Mouse (Mus musculus): ENCODE measurements around the gene Brpf3. TPM values are rescaled to one million over a fixed set of nuclear protein-coding genes. Genes with fewer than 3 reads are reported as not detected.

Gene Brpf3
- polyA plus RNA-seq (2014; fragmentation: Nextera tagmentation; extraction: Ambion mirVana): 4.7 and 8.2 TPM in 2 replicates

GRCm38 (mm10) chr17:28800671-28801412 is at the start of gene Brpf3:
TSS of gene Brpf3 (plus strand) at chr17:28801090.
- Histone ChIP-seq H3K36me3 (ENCODE audit: control insufficient read depth, insufficient read depth, low read length) (peaks cover 2% of the 10 kb centered on the region; the same call in 1 of the 2 replicates), H3K27me3 (ENCODE audit: control insufficient read depth, insufficient read depth, low read length) (no peaks in the 10 kb centered on the region), H3K4me3 (replicated peaks; ENCODE audit: low read depth, low read length) (peak within 1 kb of the TSS; percentile 72), H3K27ac (replicated peaks; ENCODE audit: low read depth, low read length) (peak within 1 kb of the TSS; percentile 100), H3K9ac (replicated peaks; ENCODE audit: low read length) (peak within 1 kb of the TSS; percentile 100), H3K9me3 (ENCODE audit: control insufficient read depth, low read length) (no peaks in the 10 kb centered on the region), H3K4me2 (ENCODE audit: low read length) (peak within 1 kb of the TSS; percentile 98), H3K4me1 (ENCODE audit: control insufficient read depth, insufficient read depth, low read length) (peaks cover 17% of the 10 kb centered on the region)
- ATAC-seq (ENCODE audit: low FRiP score, low TSS enrichment): peak; percentile 83
- WGBS: under 1% methylated on average over 46 of the region's 99 CpGs
- peak; percentile 85 for DNase-seq

GRCm38 (mm10) chr17:28756447-28756846 is 44.4 kb upstream of the Brpf3 start:
- DNase-seq (no peak), ATAC-seq (ENCODE audit: low FRiP score, low TSS enrichment) (no peak)
- H3K9ac ChIP-seq (replicated peaks; ENCODE audit: low read length): no peak overlapping the region
- H3K9me3 ChIP-seq (ENCODE audit: control insufficient read depth, low read length): no peaks in the 10 kb centered on the region
- H3K4me3 ChIP-seq (replicated peaks; ENCODE audit: low read depth, low read length): no peak overlapping the region
- H3K27me3 ChIP-seq (ENCODE audit: control insufficient read depth, insufficient read depth, low read length): no peaks in the 10 kb centered on the region
- no peaks in the 10 kb centered on the region for H3K4me1 ChIP-seq (ENCODE audit: control insufficient read depth, insufficient read depth, low read length)
- H3K36me3 ChIP-seq (ENCODE audit: control insufficient read depth, insufficient read depth, low read length): no peaks in the 10 kb centered on the region
- no peak overlapping the region for H3K4me2 ChIP-seq (ENCODE audit: low read length)
- H3K27ac ChIP-seq (replicated peaks; ENCODE audit: low read depth, low read length): no peak overlapping the region
- WGBS: 74% methylated on average over 5 of the region's 5 CpGs

- no peak for DNase-seq
- Histone ChIP-seq H3K27me3 (ENCODE audit: control insufficient read depth, insufficient read depth, low read length) (no peaks in the 10 kb centered on the region), H3K4me2 (ENCODE audit: low read length) (no peak overlapping the region)
Observed at GRCm38 (mm10) chr17:28757470-28757869, 43.4 kb upstream of the Brpf3 start.

GRCm38 (mm10) chr17:28760736-28761312 is 40.1 kb upstream of the Brpf3 start:
- no peak overlapping the region for H3K4me2 ChIP-seq (ENCODE audit: low read length)
- WGBS: 72% methylated on average over 8 of the region's 8 CpGs
- no peaks in the 10 kb centered on the region for H3K27me3 ChIP-seq (ENCODE audit: control insufficient read depth, insufficient read depth, low read length)
- H3K4me1 ChIP-seq (ENCODE audit: control insufficient read depth, insufficient read depth, low read length): no peaks in the 10 kb centered on the region
- no peak for ATAC-seq (ENCODE audit: low FRiP score, low TSS enrichment)
- DNase-seq: no peak
- no peak overlapping the region for H3K9ac ChIP-seq (replicated peaks; ENCODE audit: low read length)
- H3K27ac ChIP-seq (replicated peaks; ENCODE audit: low read depth, low read length): no peak overlapping the region
- no peak overlapping the region for H3K4me3 ChIP-seq (replicated peaks; ENCODE audit: low read depth, low read length)
- H3K9me3 ChIP-seq (ENCODE audit: control insufficient read depth, low read length): no peaks in the 10 kb centered on the region
- H3K36me3 ChIP-seq (ENCODE audit: control insufficient read depth, insufficient read depth, low read length): no peaks in the 10 kb centered on the region

More at GRCm38 (mm10) chr17:28757470-28757869, 43.4 kb upstream of the Brpf3 start:
- H3K27ac ChIP-seq (replicated peaks; ENCODE audit: low read depth, low read length): no peak overlapping the region
- H3K9me3 ChIP-seq (ENCODE audit: control insufficient read depth, low read length): no peaks in the 10 kb centered on the region
- no peak overlapping the region for H3K4me3 ChIP-seq (replicated peaks; ENCODE audit: low read depth, low read length)
- WGBS: 80% methylated on average over 2 of the region's 2 CpGs
- no peak for ATAC-seq (ENCODE audit: low FRiP score, low TSS enrichment)
- no peaks in the 10 kb centered on the region for H3K36me3 ChIP-seq (ENCODE audit: control insufficient read depth, insufficient read depth, low read length)
- H3K4me1 ChIP-seq (ENCODE audit: control insufficient read depth, insufficient read depth, low read length): no peaks in the 10 kb centered on the region
- H3K9ac ChIP-seq (replicated peaks; ENCODE audit: low read length): no peak overlapping the region

- H3K9me3 ChIP-seq (ENCODE audit: control insufficient read depth, low read length): no peaks in the 10 kb centered on the region
- no peak overlapping the region for H3K27ac ChIP-seq (replicated peaks; ENCODE audit: low read depth, low read length)
- no peak overlapping the region for H3K9ac ChIP-seq (replicated peaks; ENCODE audit: low read length)
- H3K4me2 ChIP-seq (ENCODE audit: low read length): no peak overlapping the region
- 25% methylated on average over 3 of the region's 3 CpGs for WGBS
- peak; percentile 68 for DNase-seq
- H3K4me3 ChIP-seq (replicated peaks; ENCODE audit: low read depth, low read length): no peak overlapping the region
- H3K27me3 ChIP-seq (ENCODE audit: control insufficient read depth, insufficient read depth, low read length): no peaks in the 10 kb centered on the region
- ATAC-seq (ENCODE audit: low FRiP score, low TSS enrichment): no peak
- no peaks in the 10 kb centered on the region for H3K4me1 ChIP-seq (ENCODE audit: control insufficient read depth, insufficient read depth, low read length)
- H3K36me3 ChIP-seq (ENCODE audit: control insufficient read depth, insufficient read depth, low read length): no peaks in the 10 kb centered on the region
Observed at GRCm38 (mm10) chr17:28761871-28762270, 39.0 kb upstream of the Brpf3 start.

- Histone ChIP-seq H3K27me3 (ENCODE audit: control insufficient read depth, insufficient read depth, low read length) (peaks cover 31% of the 10 kb centered on the region), H3K4me3 (replicated peaks; ENCODE audit: low read depth, low read length) (no peak overlapping the region), H3K9ac (replicated peaks; ENCODE audit: low read length) (no peak overlapping the region), H3K9me3 (ENCODE audit: control insufficient read depth, low read length) (no peaks in the 10 kb centered on the region), H3K4me1 (ENCODE audit: control insufficient read depth, insufficient read depth, low read length) (peaks cover 12% of the 10 kb centered on the region), H3K4me2 (ENCODE audit: low read length) (no peak overlapping the region), H3K36me3 (ENCODE audit: control insufficient read depth, insufficient read depth, low read length) (no peaks in the 10 kb centered on the region), H3K27ac (replicated peaks; ENCODE audit: low read depth, low read length) (no peak overlapping the region)
- DNase-seq: no peak
- 88% methylated on average over 3 of the region's 3 CpGs for WGBS
- no peak for ATAC-seq (ENCODE audit: low FRiP score, low TSS enrichment)
Observed at GRCm38 (mm10) chr17:28766203-28766602, 34.7 kb upstream of the Brpf3 start.

GRCm38 (mm10) chr17:28766781-28767515 is 33.9 kb upstream of the Brpf3 start:
- no peak for DNase-seq
- H3K9me3 ChIP-seq (ENCODE audit: control insufficient read depth, low read length): no peaks in the 10 kb centered on the region

GRCm38 (mm10) chr17:28769121-28769874 is 31.6 kb upstream of the Brpf3 start, which contains the start of gene Mapk13:
TSS of gene Mapk13 (plus strand) at chr17:28769297.
- no peak within 1 kb of the TSS for H3K27ac ChIP-seq (replicated peaks; ENCODE audit: low read depth, low read length)
- H3K4me3 ChIP-seq (replicated peaks; ENCODE audit: low read depth, low read length): peak within 1 kb of the TSS; percentile 30
- DNase-seq: peak; percentile 11
- 1% methylated on average over 56 of the region's 58 CpGs for WGBS
- ATAC-seq (ENCODE audit: low FRiP score, low TSS enrichment): no peak
- H3K27me3 ChIP-seq (ENCODE audit: control insufficient read depth, insufficient read depth, low read length): peaks cover 31% of the 10 kb centered on the region
- H3K9ac ChIP-seq (replicated peaks; ENCODE audit: low read length): peak within 1 kb of the TSS; percentile 37; the same call in 1 of the 2 replicates
- H3K9me3 ChIP-seq (ENCODE audit: control insufficient read depth, low read length): no peaks in the 10 kb centered on the region
- H3K4me1 ChIP-seq (ENCODE audit: control insufficient read depth, insufficient read depth, low read length): peaks cover 12% of the 10 kb centered on the region
- H3K4me2 ChIP-seq (ENCODE audit: low read length): peak within 1 kb of the TSS; percentile 58
- H3K36me3 ChIP-seq (ENCODE audit: control insufficient read depth, insufficient read depth, low read length): no peaks in the 10 kb centered on the region

More at GRCm38 (mm10) chr17:28766781-28767515, 33.9 kb upstream of the Brpf3 start:
- no peak for ATAC-seq (ENCODE audit: low FRiP score, low TSS enrichment)
- Histone ChIP-seq H3K4me1 (ENCODE audit: control insufficient read depth, insufficient read depth, low read length) (peaks cover 12% of the 10 kb centered on the region), H3K4me3 (replicated peaks; ENCODE audit: low read depth, low read length) (no peak overlapping the region), H3K27me3 (ENCODE audit: control insufficient read depth, insufficient read depth, low read length) (peaks cover 31% of the 10 kb centered on the region), H3K4me2 (ENCODE audit: low read length) (no peak overlapping the region), H3K27ac (replicated peaks; ENCODE audit: low read depth, low read length) (no peak overlapping the region), H3K36me3 (ENCODE audit: control insufficient read depth, insufficient read depth, low read length) (no peaks in the 10 kb centered on the region), H3K9ac (replicated peaks; ENCODE audit: low read length) (no peak overlapping the region)
- WGBS: 73% methylated on average over 11 of the region's 11 CpGs

All from midbrain, embryonic 14.5 days (tissue).